Mouse (Mus musculus): ENCODE data around the gene H2-Oa. TPM values are rescaled to one million over a fixed set of nuclear protein-coding genes. Genes with fewer than 3 reads are reported as not detected.

H2-Oa gene
- polyA plus RNA-seq, 1 experiment from 2014 or later, result 1.1 TPM

Other genes with a start within 250 kb of the H2-Oa start
- gene Cd320, start 249.2 kb upstream of the H2-Oa start, polyA plus RNA-seq (2014; fragmentation: Nextera tagmentation; extraction: Ambion mirVana), result 77.8 and 86.7 TPM in 2 replicates
- not detected in 2 replicates for gene Gm7029, start 218.5 kb upstream of the H2-Oa start, polyA plus RNA-seq (2014; fragmentation: Nextera tagmentation; extraction: Ambion mirVana)
- 6.7 and 9.4 TPM in 2 replicates for gene Kifc1, start 201.7 kb upstream of the H2-Oa start, polyA plus RNA-seq (2014; fragmentation: Nextera tagmentation; extraction: Ambion mirVana)
- gene Platr17, start 187.2 kb upstream of the H2-Oa start, polyA plus RNA-seq (2014; fragmentation: Nextera tagmentation; extraction: Ambion mirVana), result 0.23 TPM in 2 replicates
- 41.8 and 42.7 TPM in 2 replicates for gene Daxx, start 182.9 kb upstream of the H2-Oa start, polyA plus RNA-seq (2014; fragmentation: Nextera tagmentation; extraction: Ambion mirVana)
- gene Tapbp, start 176.4 kb upstream of the H2-Oa start, polyA plus RNA-seq (2014; fragmentation: Nextera tagmentation; extraction: Ambion mirVana), result 32.3 and 32.5 TPM in 2 replicates
- gene Zbtb22, start 176.4 kb upstream of the H2-Oa start, polyA plus RNA-seq (2014; fragmentation: Nextera tagmentation; extraction: Ambion mirVana), result 9.4 and 9.8 TPM in 2 replicates
- gene Rgl2, start 162.8 kb upstream of the H2-Oa start, polyA plus RNA-seq (2014; fragmentation: Nextera tagmentation; extraction: Ambion mirVana), result 31.3 and 34.5 TPM in 2 replicates
- gene Pfdn6, start 152.0 kb upstream of the H2-Oa start, polyA plus RNA-seq (2014; fragmentation: Nextera tagmentation; extraction: Ambion mirVana), result 163 and 175 TPM in 2 replicates
- gene Wdr46, start 151.7 kb upstream of the H2-Oa start, polyA plus RNA-seq (2014; fragmentation: Nextera tagmentation; extraction: Ambion mirVana), result 28.6 and 31.8 TPM in 2 replicates
- 3.7 and 4.9 TPM in 2 replicates for gene B3galt4, start 140.9 kb upstream of the H2-Oa start, polyA plus RNA-seq (2014; fragmentation: Nextera tagmentation; extraction: Ambion mirVana)
- gene Vps52, start 136.5 kb upstream of the H2-Oa start, polyA plus RNA-seq (2014; fragmentation: Nextera tagmentation; extraction: Ambion mirVana), result 32.4 and 35.3 TPM in 2 replicates
- gene Rps18, start 136.3 kb upstream of the H2-Oa start, polyA plus RNA-seq (2014; fragmentation: Nextera tagmentation; extraction: Ambion mirVana), result 2,375 and 2,437 TPM in 2 replicates
- 105 and 137 TPM in 2 replicates for gene H2-K1, start 92.0 kb upstream of the H2-Oa start, polyA plus RNA-seq (2014; fragmentation: Nextera tagmentation; extraction: Ambion mirVana)
- 4.4 and 5.9 TPM in 2 replicates for gene Ring1, start 67.7 kb upstream of the H2-Oa start, polyA plus RNA-seq (2014; fragmentation: Nextera tagmentation; extraction: Ambion mirVana)
- gene H2-Ke6, start 64.3 kb upstream of the H2-Oa start, polyA plus RNA-seq (2014; fragmentation: Nextera tagmentation; extraction: Ambion mirVana), result 49.7 and 53.6 TPM in 2 replicates
- gene Slc39a7, start 60.7 kb upstream of the H2-Oa start, polyA plus RNA-seq (2014; fragmentation: Nextera tagmentation; extraction: Ambion mirVana), result 86.4 and 89.5 TPM in 2 replicates
- gene Rxrb, start 60.5 kb upstream of the H2-Oa start, polyA plus RNA-seq (2014; fragmentation: Nextera tagmentation; extraction: Ambion mirVana), result 21.5 and 28.5 TPM in 2 replicates
- 0.44 and 0.66 TPM in 2 replicates for gene Col11a2, start 52.9 kb upstream of the H2-Oa start, polyA plus RNA-seq (2014; fragmentation: Nextera tagmentation; extraction: Ambion mirVana)
- gene H2-DMa, start 27.2 kb downstream of the H2-Oa start, polyA plus RNA-seq (2014; fragmentation: Nextera tagmentation; extraction: Ambion mirVana), result 11.0 and 13.5 TPM in 2 replicates
- gene Brd2, start 30.3 kb downstream of the H2-Oa start, polyA plus RNA-seq (2014; fragmentation: Nextera tagmentation; extraction: Ambion mirVana), result 124 and 144 TPM in 2 replicates
- 0.15 and 0.42 TPM in 2 replicates for gene H2-DMb2, start 51.0 kb downstream of the H2-Oa start, polyA plus RNA-seq (2014; fragmentation: Nextera tagmentation; extraction: Ambion mirVana)
- 1.7 and 1.8 TPM in 2 replicates for gene H2-DMb1, start 60.7 kb downstream of the H2-Oa start, polyA plus RNA-seq (2014; fragmentation: Nextera tagmentation; extraction: Ambion mirVana)
- gene Tap1, start 95.2 kb downstream of the H2-Oa start, polyA plus RNA-seq (2014; fragmentation: Nextera tagmentation; extraction: Ambion mirVana), result 4.2 and 4.9 TPM in 2 replicates
- gene Psmb9, start 95.4 kb downstream of the H2-Oa start, polyA plus RNA-seq (2014; fragmentation: Nextera tagmentation; extraction: Ambion mirVana), result 4.6 and 4.7 TPM in 2 replicates
- gene Psmb8, start 105.4 kb downstream of the H2-Oa start, polyA plus RNA-seq (2014; fragmentation: Nextera tagmentation; extraction: Ambion mirVana), result 13.7 and 14.0 TPM in 2 replicates
- gene Tap2, start 111.2 kb downstream of the H2-Oa start, polyA plus RNA-seq (2014; fragmentation: Nextera tagmentation; extraction: Ambion mirVana), result 2.2 and 2.5 TPM in 2 replicates
- 0.11 TPM in 1 of 2 replicates, not detected in the other for gene H2-Ob, start 146.6 kb downstream of the H2-Oa start, polyA plus RNA-seq (2014; fragmentation: Nextera tagmentation; extraction: Ambion mirVana)
- gene H2-Ab1, start 165.3 kb downstream of the H2-Oa start, polyA plus RNA-seq (2014; fragmentation: Nextera tagmentation; extraction: Ambion mirVana), result 12.2 and 12.9 TPM in 2 replicates
- gene H2-Aa, start 195.5 kb downstream of the H2-Oa start, polyA plus RNA-seq (2014; fragmentation: Nextera tagmentation; extraction: Ambion mirVana), result 4.7 and 5.8 TPM in 2 replicates
- 4.1 and 4.3 TPM in 2 replicates for gene H2-Eb1, start 213.5 kb downstream of the H2-Oa start, polyA plus RNA-seq (2014; fragmentation: Nextera tagmentation; extraction: Ambion mirVana)
- gene H2-Eb2, start 233.3 kb downstream of the H2-Oa start, polyA plus RNA-seq (2014; fragmentation: Nextera tagmentation; extraction: Ambion mirVana), result not detected in 2 replicates

Data from intestine, embryonic 14.5 days (tissue).